Mouse (Mus musculus) embryo, embryonic 9.5 days (tissue): Measurements from ENCODE around the gene Rbpj.

ENCODE experiments used
- DNase-seq: peaks from one replicate; pipeline ENCODE4 v3.0.0-alpha.2; 2017; ENCODE audit errors: extremely low spot score

Rbpj gene

DNA sequence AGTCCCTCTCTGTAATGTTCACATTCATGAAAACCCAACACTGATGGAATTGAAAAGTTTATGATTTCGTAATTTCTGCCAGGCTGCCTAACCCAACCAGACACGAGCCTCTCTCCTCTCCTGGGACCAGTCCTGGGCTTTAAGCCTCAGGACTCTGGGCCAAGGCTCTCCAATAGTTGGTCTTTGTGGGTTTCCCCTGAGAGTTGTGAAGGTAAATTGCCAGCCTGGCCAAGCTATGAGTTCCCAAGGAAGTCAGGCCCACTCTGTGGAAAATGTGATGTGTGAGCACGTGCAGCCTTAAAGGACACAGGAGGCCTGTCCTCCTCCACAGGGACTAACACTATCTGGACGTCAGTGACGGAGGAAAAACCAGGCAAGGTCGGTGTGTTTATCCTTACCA, 85.4 kb downstream of the Rbpj start:
- DNase-seq = no peak

- DNase-seq = no peak
These were observed 86.0 kb downstream of the Rbpj start for GRCm38 (mm10) chr5:53551910-53552309.

DNA sequence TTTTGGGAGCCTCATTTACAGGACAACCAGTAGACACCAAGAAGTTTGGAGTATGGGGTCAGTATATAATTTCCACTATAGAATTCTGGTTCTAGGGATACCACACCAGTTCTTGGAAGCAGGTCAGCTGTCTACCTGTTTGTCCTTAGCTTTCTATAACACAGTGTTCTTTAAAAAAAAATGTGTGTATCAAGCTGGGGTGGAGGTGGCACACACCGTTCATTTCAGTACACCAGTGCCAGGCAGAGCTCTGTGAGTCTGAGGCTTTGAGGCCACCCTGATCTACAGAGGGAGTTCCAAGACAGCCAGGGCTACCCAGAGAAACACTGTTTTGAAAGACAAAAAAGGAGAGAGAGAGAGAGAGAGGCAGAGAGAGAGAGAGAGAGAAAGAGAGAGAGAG, 87.3 kb downstream of the Rbpj start:
- DNase-seq = no peak

DNA sequence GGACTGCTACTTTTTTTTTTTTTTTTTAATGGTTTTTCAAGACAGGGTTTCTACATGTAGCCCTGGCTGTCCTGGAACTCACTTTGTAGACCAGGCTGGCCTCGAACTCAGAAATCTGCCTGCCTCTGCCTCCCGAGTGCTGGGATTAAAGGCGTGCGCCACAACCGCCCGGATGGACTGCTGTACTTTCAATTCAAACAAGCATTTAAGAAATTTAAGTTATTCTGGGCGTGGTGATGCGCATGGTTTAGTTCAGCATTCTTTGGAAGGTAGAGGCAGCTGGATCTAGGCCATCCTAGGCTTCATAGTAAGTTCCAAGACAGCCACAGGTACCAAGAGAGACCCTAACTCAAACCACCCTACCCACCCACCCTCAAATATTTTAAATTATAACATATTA, 88.2 kb downstream of the Rbpj start:
- DNase-seq = no peak

GRCm38 (mm10) chr5:53554926-53555325, 89.0 kb downstream of the Rbpj start:
- DNase-seq = no peak

DNA sequence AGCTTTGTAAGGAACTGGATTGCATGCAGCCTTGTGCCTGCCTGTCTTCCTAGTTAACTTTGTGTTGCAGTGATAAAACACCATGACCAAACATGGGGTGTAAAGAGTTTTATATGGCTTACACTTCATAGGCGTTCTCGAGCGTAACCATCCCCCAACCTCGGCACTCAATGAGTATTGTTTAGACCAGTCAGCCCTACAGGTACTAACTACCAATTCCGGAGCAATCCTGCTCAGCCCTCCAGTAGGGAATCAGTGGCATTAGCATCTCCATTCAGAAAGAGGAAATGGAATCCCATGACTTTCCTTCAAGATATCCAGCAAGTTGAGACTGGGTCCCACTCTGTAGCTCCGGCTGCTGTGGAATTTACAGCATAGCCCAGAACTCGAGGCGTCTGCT, 89.5 kb downstream of the Rbpj start:
- no peak for DNase-seq

DNA sequence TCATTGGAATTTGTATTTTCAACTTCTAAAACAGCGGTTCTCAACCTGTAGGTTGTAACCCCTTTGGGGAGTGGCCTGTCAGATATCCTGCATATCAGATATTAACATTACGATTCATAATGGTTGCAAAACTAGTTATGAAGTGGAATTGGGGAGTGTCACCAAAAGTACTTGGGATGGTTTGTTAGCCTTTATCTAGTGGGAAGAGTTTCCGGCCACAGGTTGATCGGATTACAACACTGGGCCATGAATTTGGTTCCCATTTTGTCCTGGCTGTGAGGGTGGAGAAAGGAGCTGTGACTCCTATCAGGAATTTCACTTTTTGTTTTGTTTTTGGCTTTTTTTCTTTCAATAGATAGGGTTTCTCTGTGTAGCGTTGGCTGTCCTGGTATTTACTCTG, 90.0 kb downstream of the Rbpj start:
- DNase-seq = no peak

DNA sequence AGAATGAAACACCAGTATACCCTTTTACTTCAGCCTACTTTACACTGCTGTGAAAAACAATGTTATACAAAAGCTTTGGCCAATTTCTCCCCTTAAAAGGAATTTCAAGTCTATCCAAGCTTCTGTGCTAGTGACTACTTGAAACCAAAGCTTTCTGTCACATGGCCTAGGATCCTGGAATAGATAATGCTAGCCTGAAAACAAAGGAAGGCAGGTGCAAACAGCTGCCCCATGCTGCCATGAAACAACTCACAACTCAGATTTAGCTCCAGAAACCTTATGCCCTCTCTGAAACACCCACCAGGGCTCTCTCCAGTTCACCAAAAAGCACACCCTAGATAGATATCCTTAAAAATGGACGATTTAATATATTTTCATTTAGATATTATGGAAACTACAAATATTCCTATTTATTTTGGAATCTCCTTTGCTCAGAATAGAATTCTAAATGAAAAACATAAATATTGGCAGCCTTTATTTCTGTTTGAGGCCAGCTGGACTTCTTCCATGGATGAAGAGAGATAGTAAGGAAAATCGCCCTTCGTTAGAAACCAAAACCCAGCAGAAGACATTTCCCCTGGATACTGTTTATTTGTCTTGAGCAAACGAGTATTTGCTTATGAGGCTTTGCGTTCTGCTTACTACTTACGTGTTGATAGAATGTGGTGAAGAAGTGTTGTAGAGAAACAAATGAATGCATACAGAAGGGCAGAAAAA, 91.8 kb downstream of the Rbpj start:
- no peak for DNase-seq

- DNase-seq = no peak
These were observed 95.2 kb downstream of the Rbpj start for GRCm38 (mm10) chr5:53561160-53561559.

DNA sequence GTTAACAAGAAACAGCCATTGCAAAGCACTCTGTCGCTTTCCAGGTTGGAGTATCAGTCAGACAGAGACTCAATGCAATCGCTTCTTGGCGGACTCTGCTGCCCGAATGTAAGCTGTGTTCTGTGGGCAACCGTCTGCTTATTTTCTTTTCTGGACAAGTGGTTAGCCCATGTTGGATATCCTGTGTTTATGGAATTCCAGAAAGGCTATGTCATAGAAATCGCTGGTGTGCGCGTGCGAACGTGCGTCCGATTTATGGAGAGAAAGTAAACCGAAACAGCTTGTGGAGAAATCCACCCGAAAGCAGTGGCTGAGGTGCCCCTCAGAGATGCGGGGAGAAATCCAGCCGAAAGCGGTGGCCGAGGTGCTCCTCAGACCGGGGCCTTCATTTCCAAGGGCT, 98.4 kb downstream of the Rbpj start:
- no peak for DNase-seq

DNA sequence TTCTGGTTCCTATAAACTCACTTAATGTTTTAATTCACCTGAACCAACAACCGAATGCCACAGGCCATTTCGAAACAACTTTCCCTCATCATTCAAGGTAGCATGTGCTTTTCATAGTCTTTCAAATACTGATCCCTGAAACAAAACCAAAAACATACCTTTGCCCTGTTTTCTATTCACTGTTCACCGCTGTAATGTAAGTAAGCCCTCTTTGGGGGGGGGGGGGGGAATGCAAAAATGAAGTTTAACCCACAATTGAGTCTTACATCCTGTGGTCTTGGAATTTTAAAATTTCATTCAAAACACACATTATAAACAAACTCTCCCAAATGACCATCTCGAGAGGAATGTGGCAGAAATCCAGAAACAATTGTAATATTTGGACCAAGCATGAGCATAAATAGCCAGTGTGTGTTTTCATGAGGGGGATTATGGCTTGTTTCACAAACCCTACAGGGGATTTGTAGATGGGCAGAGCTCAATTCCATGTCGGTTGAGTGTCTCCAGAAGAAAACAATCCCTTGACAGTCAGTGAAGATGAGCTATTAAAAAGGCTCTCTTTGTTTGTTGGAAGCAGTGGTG, 99.4 kb downstream of the Rbpj start:
- no peak for DNase-seq

DNA sequence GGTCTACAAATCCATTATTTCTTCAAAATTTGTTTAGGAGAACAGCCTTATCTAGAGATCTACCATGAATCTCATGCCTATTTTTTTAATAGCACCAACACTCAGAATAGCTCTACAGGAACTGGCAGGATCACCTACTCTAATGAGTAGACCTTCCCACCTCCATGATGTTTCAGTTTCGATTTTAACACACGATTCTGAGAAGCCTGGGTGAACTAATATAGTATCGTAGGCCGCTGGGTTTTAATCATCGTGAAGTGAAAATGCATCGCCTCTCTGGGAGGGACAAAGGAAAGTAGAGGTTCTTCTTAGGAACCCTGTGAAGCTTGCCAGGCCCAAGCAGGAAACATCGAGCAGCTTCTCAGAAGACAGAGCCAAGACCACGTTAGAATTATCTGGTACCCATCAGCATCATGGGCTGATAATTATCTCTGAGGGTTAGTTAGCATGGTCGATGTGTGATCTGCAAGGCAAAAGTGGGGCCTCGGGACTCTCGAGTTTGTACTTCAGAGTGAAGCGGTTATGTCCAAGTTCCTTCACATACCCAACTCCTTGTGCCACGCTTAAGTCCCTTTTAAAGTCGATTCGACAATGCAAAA, 100.6 kb downstream of the Rbpj start:
- no peak for DNase-seq

GRCm38 (mm10) chr5:53572496-53572895, 106.5 kb downstream of the Rbpj start:
- DNase-seq = no peak

DNA sequence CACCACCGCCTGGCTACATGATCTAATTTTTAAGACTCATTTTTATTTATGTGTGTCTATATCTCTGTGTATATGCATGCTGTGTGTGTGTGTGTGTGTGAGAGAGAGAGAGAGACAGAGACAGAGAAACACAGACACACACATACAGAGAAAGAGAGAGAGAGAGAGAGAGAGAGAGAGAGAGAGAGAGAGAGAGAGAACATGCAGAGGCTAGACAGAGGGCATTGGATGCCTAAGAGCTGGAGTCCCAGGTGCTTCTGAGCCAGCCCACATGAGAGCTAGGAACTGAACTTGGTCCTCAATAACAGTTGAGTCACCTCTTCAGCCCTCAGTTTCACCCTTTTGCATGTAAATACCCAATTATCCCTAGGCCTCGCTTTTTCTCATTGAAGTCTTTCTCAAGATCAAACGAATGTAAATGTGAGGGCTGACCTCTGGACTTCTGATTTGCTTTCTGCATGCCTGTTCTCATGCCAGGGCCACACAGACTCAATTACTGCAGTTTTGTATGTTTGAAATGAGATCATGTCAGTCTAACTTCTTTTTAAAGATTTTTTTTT, 109.0 kb downstream of the Rbpj start:
- no peak for DNase-seq

- DNase-seq = no peak
These were observed 111.4 kb downstream of the Rbpj start for GRCm38 (mm10) chr5:53577272-53577889.

- DNase-seq = no peak
These were observed 118.3 kb downstream of the Rbpj start for GRCm38 (mm10) chr5:53584069-53584767.

DNA sequence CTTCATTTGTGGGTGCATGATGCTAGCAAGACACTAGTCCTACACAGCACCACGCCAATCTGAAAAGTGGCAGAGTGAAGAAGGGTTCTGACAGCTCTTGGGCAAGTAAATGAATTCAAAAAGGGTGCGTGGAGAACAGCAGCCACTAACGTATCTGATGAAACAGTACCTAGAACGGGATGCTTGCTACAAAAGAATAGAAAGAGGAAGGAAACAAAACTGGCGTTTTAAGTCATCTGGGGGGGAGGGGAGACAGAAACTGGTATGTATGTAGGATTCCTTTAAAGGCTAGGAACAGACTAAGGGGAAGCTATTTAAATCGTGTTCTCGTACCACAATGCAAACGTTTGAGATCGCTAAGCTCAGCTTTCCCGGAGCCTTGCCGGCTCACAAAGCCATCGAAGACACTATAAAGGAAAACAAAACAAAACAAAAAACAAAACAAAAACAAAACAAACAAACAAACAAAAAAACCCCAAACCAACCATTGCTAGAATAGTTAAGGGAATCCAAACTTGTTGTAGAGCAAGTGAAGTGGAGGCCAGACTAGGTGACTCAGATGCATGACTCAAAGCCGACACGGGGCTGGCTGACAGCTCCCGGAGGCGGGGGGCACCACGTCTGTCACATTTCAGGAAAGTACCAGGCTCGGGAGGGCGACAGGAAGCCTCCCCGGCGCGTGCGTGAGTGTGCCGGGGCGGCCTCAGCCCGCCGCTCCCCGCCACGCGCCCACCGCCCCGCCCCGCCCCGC, 122.6 kb downstream of the Rbpj start:
- peak; percentile 14 for DNase-seq

- peak; percentile 95 for DNase-seq
These were observed 123.4 kb downstream of the Rbpj start for GRCm38 (mm10) chr5:53589172-53589960.

GRCm38 (mm10) chr5:53590179-53590765, 124.3 kb downstream of the Rbpj start:
- DNase-seq = peak; percentile 99
